Mouse (Mus musculus): Measurements from ENCODE around the gene Tmem37.

The Tmem37 gene

DNA sequence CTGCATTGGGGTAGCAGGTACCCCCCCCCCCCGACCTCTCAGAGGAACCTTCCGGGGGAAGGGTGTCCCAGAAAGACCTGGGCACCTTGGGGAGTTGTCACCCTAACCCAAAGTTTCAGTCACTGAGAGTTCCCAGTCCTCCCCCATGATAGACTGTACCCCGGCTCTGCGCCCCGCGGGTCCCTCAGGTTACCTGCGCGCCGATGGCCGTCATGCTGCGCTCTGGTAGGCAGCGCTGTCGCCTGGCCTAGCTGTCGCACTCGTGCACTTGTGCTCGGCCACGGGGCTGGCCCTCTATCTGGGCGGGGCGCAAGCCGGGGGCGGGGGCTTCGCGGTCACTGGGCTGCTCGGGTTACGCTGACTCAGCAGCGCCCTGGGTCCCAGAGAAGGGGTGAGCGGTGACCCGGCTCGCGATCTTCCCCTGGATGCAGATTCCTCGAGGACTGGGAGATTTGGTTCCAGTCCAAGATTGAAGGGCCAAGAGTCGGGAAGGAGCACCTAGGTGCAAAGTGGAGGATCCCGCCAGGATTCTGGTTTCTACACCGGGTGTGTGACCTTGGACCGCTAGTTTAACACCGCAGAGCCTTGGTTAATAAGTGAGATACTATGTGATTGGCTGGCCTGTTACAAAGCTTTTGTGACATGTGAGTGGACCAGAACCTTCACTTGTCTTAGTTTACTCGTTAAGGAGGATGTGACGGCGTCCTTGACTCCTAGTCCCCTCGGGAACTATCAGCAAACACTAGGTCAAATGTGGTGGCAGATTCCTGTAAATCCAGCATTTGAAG lies at the start of gene Tmem37:
Tmem37 (minus strand) TSS at position 556 of the 788 bp plus-strand sequence.
- no peak for DNase-seq

GRCm38 (mm10) chr1:120122634-120123383 lies 48.9 kb upstream of the Tmem37 start:
- no peak for DNase-seq

GRCm38 (mm10) chr1:120121930-120122530 lies 48.2 kb upstream of the Tmem37 start:
- no peak for DNase-seq

DNA sequence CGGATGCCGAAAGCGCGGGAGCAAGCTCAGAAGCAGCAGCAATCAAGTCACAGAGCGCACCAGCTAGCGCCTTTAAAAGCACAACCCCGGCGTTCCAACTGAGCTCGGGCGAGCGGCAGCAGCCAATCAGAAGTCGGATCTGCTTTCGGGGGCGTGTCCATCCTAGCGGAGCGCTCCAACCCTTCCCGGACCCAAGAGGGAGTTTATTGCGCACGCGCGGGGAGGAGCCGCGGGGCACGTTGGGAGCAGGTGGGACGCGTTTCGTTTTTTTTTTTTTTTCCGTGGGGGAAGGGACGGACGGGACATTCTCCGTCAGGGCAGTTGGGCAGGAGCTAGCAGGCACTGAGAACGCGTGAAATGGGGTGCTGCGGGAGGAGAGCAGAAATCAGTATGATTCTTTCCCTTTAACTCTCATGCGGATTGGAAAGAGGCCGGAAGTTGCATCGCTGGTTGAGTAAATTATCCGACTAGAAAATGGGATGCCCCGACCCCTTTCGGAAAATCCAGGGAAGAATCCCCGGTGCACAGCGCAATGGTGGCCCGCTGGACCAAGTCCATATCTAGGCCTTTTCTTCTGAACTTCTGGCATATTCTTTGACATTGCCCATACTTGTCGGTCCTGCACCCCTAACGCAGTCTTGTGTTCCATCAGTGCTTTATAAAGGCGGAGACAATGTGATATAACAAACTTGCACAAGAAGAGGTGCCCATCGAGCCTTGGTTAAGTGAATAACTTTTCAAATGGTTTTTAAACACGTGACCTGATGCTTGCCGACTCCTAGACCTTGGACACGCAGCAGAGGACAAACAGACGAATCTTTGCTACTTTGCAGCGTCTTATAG lies 47.3 kb upstream of the Tmem37 start, which contains the start of the genes Dbi and 3110009E18Rik:
Dbi (minus strand) TSS at position 110 of the 843 bp plus-strand sequence.
3110009E18Rik (plus strand) TSS at position 219 of the 843 bp plus-strand sequence.
- DNase-seq, result peak; percentile 97

GRCm38 (mm10) chr1:120120141-120120968 lies 46.5 kb upstream of the Tmem37 start:
- peak; percentile 14 for DNase-seq

DNA sequence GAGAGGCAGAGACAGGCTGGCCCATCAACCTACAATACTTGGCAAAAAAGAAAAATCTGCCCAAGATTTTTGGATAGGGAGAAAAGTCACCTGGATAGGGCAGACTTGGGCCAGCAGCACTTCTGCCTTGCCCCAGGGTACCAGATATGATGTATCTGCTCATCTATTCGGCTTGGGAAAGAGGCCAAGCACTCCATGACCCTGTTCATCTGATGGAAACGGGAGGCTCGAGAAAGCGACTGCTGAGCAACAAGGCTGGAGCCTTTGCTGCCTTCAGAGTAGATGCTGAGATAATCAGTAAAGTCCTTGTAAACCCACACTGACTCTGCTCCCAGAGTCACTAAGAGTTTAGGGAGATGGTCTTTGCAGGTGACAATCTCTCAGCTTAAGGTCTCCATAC lies 45.5 kb upstream of the Tmem37 start:
- DNase-seq, result no peak

DNA sequence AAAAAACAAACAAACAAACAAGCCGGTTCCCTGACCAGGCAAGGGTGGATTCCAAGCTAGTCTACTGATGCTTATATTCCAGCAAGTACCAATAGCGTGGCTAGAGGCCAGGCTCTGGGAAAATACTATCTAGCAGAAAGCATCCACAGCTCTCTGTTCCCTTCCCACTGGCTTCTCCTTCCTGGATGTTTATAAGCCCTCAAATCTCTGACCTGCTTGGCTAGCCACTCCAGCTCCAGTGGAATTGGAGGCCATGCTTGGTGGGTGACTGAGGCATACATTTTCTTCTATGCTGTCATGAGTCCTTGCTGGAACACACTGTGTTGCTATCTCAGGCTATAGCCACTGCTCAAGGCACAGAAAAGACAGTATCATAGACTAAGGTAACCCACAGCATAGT lies 45.0 kb upstream of the Tmem37 start:
- DNase-seq, result no peak

DNA sequence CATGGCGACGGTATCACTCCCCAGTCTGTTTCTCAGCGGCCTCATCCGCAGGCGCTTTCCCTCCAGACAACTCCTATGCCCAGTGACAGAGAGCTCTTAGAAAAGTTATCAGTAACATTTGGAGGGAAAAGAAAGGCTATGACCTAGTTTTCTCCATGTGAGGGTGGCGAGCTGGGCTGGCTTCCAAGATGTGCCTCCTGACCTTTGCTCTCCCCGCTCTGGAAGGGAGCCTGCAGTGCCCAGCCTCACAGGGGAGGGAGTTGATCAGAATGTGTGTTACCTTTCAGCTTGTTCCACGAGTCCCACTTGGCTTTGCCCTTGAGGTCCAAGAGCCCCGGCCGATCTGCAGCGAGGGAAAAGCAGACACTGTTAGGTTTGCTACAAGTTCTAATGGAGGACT lies 42.2 kb upstream of the Tmem37 start:
- DNase-seq, result no peak

- no peak for DNase-seq
Measured at GRCm38 (mm10) chr1:120115671-120116081, 41.8 kb upstream of the Tmem37 start.

DNA sequence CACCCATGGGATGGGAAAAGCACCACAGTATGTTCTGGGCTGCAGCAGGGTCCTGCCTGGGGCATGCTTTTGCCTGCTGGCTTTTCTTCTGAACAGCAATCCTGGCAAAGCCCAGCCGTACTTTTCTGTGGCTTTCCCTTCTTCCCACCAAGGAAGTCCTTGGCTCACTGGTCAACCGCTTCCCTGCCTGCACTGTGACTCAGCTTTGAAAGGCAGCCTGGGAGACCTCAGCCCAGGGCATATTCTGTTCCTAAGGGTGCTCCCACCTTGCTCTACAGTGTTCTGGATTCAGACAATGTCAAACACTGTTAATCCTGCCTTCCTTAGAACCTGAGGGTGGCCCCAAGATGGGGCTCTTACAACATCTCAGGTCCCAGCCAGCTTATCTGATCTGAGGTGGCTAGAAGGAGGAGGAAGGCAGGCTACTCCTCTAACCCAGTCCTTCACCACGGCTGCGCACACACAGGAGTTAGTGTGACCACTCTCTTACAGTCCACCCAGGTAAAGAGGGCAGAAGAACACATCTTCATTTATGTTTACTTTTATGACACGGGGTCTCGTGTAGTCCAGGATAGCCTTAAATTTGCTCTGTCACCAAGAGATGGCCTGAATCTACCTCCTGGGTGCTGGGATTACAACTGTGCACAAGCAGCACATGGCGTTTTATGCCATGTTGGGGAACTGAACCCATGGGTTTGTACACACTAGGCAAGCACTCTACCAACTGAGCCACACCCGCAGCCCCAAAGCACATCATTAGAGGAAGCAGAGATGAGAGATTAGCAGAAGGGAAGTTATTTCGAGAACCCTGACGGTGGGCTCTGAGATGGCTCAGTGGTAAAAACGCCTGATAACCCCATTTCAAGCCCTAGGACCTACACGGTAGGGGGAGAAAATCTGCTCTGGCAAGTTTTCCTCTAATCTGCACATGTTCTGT lies 38.6 kb upstream of the Tmem37 start:
- no peak for DNase-seq

DNA sequence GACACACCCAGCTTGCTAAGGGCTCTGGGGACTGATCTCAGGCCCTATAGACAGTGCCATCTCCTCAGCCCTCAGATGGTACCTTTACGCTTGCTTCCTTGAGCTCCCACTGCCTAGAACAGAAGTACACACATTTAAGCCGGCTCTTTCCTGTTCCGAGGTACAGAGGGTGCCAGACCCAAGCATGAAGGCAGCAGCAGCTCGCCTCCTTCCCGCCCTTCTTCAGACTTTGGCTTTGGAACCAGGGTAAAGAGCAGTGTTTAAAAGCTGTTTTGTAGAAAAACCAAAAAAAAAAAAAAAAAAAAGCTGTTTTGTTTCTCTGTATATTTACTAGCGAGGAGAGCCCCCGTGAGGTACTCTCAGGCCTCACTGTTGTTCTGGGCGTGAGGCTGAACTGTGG lies 37.9 kb upstream of the Tmem37 start:
- DNase-seq, result no peak

GRCm38 (mm10) chr1:120109741-120110432 lies 36.0 kb upstream of the Tmem37 start:
- DNase-seq, result no peak

- DNase-seq, result no peak
Measured at GRCm38 (mm10) chr1:120105556-120105959, 31.7 kb upstream of the Tmem37 start.

DNA sequence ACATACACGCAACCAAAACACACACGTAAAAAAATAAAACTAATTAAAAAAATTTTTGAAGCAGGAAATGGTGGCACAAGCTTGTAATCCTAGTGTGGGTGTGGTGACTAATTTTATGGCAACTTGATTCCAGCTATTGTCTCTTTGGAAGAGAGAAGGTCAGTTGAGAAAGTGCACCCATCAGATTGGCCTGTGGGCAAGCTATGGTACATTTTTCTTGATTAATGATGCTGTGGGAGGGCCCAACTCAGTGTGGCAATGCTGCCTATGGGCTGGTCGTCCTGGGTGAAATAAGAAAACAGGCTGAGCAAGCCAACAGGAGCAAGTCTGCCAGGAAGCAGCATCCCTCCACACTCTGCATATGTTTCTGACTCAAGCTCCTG lies 27.3 kb upstream of the Tmem37 start:
- DNase-seq, result no peak

GRCm38 (mm10) chr1:120100456-120101226 lies 26.8 kb upstream of the Tmem37 start:
- no peak for DNase-seq

DNA sequence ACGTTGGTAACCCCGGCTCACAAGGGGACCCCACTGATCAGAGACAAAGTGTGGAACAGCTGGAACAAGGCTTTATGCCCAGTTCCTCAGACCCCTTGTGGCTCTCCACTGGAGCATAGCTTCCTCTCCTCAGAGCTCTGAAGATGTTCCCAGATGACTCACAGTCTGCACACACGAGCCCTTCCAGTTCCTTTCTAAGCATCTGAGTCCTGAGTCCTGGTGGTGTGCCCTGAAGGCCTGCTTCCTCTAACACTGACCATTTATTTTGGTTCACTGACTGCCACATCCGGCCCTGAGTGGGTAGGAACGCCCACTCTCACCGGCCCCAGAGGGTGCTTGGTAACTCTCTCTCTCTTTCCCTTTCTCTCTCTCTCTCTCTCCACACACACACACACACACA lies 25.6 kb upstream of the Tmem37 start:
- no peak for DNase-seq

GRCm38 (mm10) chr1:120098327-120098726 lies 24.5 kb upstream of the Tmem37 start:
- peak; percentile 57 for DNase-seq

DNA sequence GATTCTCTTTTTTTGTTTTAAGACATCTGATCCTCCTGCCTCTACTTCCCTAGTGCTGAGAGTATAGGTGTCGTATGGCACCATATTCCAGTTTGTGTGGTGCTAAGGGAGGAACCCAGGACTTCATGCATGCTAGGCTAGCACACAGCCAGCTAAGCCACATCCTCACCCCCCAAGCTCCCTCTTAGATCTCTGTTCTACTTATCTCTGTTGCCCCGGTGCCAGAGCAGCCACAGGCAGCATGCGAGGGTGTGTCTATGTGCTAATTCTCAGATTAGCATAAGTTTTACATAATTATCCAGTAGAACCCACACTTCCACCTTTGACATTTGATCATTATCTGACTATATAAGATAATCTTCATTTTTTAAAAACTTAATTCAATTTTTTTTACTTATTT lies 21.0 kb upstream of the Tmem37 start:
- DNase-seq, result no peak

- peak; percentile 76 for DNase-seq
Measured at GRCm38 (mm10) chr1:120093482-120094134, 19.7 kb upstream of the Tmem37 start.
